Mouse (Mus musculus) layer of hippocampus, adult 8-10 months (tissue): Measurements from ENCODE around the gene Rpl7a. TPM values are rescaled to one million over a fixed set of nuclear protein-coding genes. Genes with fewer than 3 reads are reported as not detected.

Experiments
- DNase-seq, 2 experiments: peaks; one replicate each; pipeline ENCODE4 v3.0.0; 2022; ENCODE audit warnings: low spot score in 2 of 2
- total RNA-seq, 4 experiments: library from RNA; stranded (reverse); gene quantifications; 2 replicates each; pipeline ENCODE4 v1.2.4; 2022

Rpl7a gene
- total RNA-seq, 4 experiments from 2014 or later = 201 to 291 (median 240) TPM

DNA sequence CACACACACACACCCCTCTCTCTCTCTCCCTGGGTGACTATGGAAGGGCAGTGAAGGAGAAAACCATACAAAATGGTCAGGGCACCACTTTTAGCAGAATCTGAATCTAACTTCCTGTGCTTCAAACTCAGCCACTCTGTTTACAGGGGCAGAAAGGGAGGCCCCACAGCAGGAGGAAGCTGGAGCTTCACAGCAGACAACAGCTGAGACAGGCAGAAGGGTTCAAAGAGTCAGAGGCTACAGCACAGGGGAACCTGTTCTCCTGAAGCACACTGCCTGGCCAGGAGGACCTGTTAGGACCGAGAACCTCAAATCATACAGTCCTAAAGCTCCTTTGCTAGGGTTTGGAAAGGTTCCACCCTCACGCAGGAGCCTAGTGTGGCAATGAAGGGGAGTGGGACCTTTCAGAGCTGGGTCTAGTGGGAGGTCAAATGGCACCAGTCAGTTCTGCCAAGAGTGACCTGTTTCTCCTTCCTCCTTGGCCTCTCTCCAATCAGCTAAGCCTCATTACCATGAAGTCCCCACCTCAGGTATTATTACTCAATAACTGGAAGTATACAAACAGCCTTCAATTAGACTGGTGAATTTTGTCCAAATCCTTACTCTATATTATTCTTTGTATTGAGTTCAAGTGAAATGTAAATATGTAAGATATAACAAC is 44.3 kb downstream of the Rpl7a start:
- no peak for DNase-seq

GRCm38 (mm10) chr2:26956811-26957487 is 46.4 kb downstream of the Rpl7a start:
- no peak for DNase-seq

GRCm38 (mm10) chr2:26957488-26957859 is 46.9 kb downstream of the Rpl7a start:
- DNase-seq = no peak

DNA sequence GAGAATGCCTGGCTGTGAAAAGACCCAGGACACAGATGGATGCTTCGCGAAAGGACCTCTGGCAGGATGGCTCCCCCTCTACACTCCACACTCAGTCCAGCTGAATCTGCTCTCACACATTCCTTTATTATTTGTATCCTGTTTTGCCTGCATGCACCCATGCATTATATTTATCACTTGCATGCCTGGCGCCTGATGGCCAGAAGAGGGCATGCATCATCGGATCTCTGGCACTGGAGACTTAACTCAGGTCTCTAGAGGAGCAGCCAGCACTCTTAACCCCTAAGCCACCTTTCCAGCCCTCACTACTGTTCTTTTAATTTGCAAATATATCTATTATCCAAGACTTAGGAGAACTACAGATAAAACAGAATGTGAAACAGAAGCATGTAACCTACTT is 50.2 kb downstream of the Rpl7a start:
- DNase-seq = no peak

Other genes starting within 250 kb of the Rpl7a start
- gene Lcn4, start 239.5 kb upstream of the Rpl7a start, total RNA-seq = not detected
- gene Abo, start 45.8 kb upstream of the Rpl7a start, total RNA-seq = not detected
- gene Surf6, start 7.9 kb upstream of the Rpl7a start, total RNA-seq = 10 to 100 TPM; 21.4 to 29.3 (median 22.9) TPM
- gene Med22, start 87 bp upstream of the Rpl7a start, total RNA-seq = 10 to 100 TPM; 42.5 to 48.9 (median 47.4) TPM
- 10 to 100 TPM; 36.2 to 42.4 (median 37.7) TPM for gene Surf2, start 5.6 kb downstream of the Rpl7a start, total RNA-seq
- gene Surf1, start 5.8 kb downstream of the Rpl7a start, total RNA-seq = 100 to 1,000 TPM; 102 to 124 (median 112) TPM
- 10 to 100 TPM; 50.4 to 57.6 (median 55.9) TPM for gene Surf4, start 23.2 kb downstream of the Rpl7a start, total RNA-seq
- gene Stkld1, start 23.3 kb downstream of the Rpl7a start, total RNA-seq = under 1 TPM in 3 of 4 experiments, not detected in 1; 0.34 to 1.00 (median 0.35) TPM
- gene Rexo4, start 53.6 kb downstream of the Rpl7a start, total RNA-seq = 10 to 100 TPM; 55.6 to 67.6 (median 59.5) TPM
- gene Adamts13, start 62.7 kb downstream of the Rpl7a start, total RNA-seq = 1 to 10 TPM; 1.4 to 4.9 (median 2.1) TPM
- gene Cacfd1, start 99.2 kb downstream of the Rpl7a start, total RNA-seq = 10 to 100 TPM; 40.2 to 46.8 (median 42.0) TPM
- gene Slc2a6, start 117.2 kb downstream of the Rpl7a start, total RNA-seq = 10 to 100 TPM; 33.6 to 37.1 (median 34.4) TPM
- 1 to 10 TPM in 3 of 4 experiments, under 1 TPM in 1; 0.54 to 2.7 (median 1.7) TPM for gene Mymk, start 161.4 kb downstream of the Rpl7a start, total RNA-seq
- gene Adamtsl2, start 168.6 kb downstream of the Rpl7a start, total RNA-seq = 10 to 100 TPM in 2 of 4 experiments, 1 to 10 TPM in 2; 8.9 to 13.8 (median 11.1) TPM
- gene Fam163b, start 231.7 kb downstream of the Rpl7a start, total RNA-seq = 100 to 1,000 TPM in 2 of 4 experiments, 10 to 100 TPM in 2; 87.0 to 124 (median 100) TPM